Mouse (Mus musculus) embryonic facial prominence, embryonic 11.5 days (tissue): Measurements from ENCODE around the gene Dgcr6. TPM values are rescaled to one million over a fixed set of nuclear protein-coding genes. Genes with fewer than 3 reads are reported as not detected.

Experiments
- ATAC-seq: fragments of 200-750 bp; cut with Nextera tagmentation; replicated peaks from 2 replicates; pipeline ENCODE4 v1.8.0; 2017; ENCODE audit warnings: low read depth; ENCODE audit not compliant: insufficient number of reproducible peaks, low FRiP score, low TSS enrichment
- DNase-seq: peaks from one replicate; pipeline ENCODE4 v3.0.0-alpha.2; 2015; ENCODE audit warnings: low spot score
- H3K27ac ChIP-seq: fragments of 300-500 bp; sonication (generic); replicated peaks from 2 replicates; pipeline ENCODE4 v1.5.1; 2014; ENCODE audit warnings: mild to moderate bottlenecking, low read depth, low read length, control low read depth
- H3K27me3 ChIP-seq: fragments of 300-500 bp; sonication (generic); 2 replicates; pipeline ENCODE4 v1.6.1; 2014; ENCODE audit warnings: mild to moderate bottlenecking, low read length, moderate library complexity, mixed read lengths; ENCODE audit not compliant: control insufficient read depth, insufficient read depth
- H3K36me3 ChIP-seq: fragments of 300-500 bp; sonication (generic); replicated peaks from 2 replicates; pipeline ENCODE4 v1.6.1; 2014; ENCODE audit warnings: low read depth, mild to moderate bottlenecking, low read length, moderate library complexity, mixed read lengths; ENCODE audit not compliant: control insufficient read depth, insufficient read depth
- H3K4me1 ChIP-seq: fragments of 300-500 bp; sonication (generic); 2 replicates; pipeline ENCODE4 v1.6.1; 2014; ENCODE audit warnings: low read length, mixed read lengths; ENCODE audit not compliant: control insufficient read depth, insufficient read depth
- H3K4me2 ChIP-seq: fragments of 300-500 bp; sonication (generic); 2 replicates; pipeline ENCODE4 v1.6.1; 2014; ENCODE audit warnings: low read depth, mild to moderate bottlenecking, control low read depth, low read length, moderate library complexity
- H3K4me3 ChIP-seq: fragments of 300-500 bp; sonication (generic); 2 replicates; pipeline ENCODE4 v1.5.1; 2014; ENCODE audit warnings: low read depth, low read length, control low read depth
- H3K9ac ChIP-seq: fragments of 300-500 bp; sonication (generic); replicated peaks from 2 replicates; pipeline ENCODE4 v1.6.1; 2014; ENCODE audit warnings: mild to moderate bottlenecking, control low read depth, low read length
- H3K9me3 ChIP-seq: fragments of 300-500 bp; sonication (generic); replicated peaks from 2 replicates; pipeline ENCODE4 v1.6.1; 2016; ENCODE audit warnings: mild to moderate bottlenecking, low read length, inconsistent platforms, mixed read lengths; ENCODE audit not compliant: control insufficient read depth
- WGBS: fragments of 180-500 bp; shearing (Covaris S2); extraction: QIAGEN DNeasy Blood & Tissue Kit; methylation state at CpG from one replicate; pipeline ENCODE4 v1.1.7; 2014; 5-methylcytosine and 5-hydroxymethylcytosine counted together
- polyA plus RNA-seq: library from polyadenylated mRNA; unstranded; fragments of >200 nt; fragmentation: Nextera tagmentation; extraction: Ambion mirVana; gene quantifications from 2 replicates; pipeline ENCODE4 v1.2.1, GENCODE M21; 2014

Dgcr6 gene
- polyA plus RNA-seq, 1 experiment from 2014 or later, result 118 TPM

GRCm38 (mm10) chr16:18111042-18111441, 58.4 kb downstream of the Dgcr6 start:
- no peak overlapping the region for H3K4me3 ChIP-seq
- no peak overlapping the region for H3K27ac ChIP-seq
- H3K27me3 ChIP-seq, result no peaks in the 10 kb centered on the region
- WGBS, result 82% methylated on average over 7 of the region's 7 CpGs
- no peak for DNase-seq
- H3K4me1 ChIP-seq, result no peaks in the 10 kb centered on the region
- H3K4me2 ChIP-seq, result no peak overlapping the region
- no peak for ATAC-seq
- no peak overlapping the region for H3K9ac ChIP-seq
- no peaks in the 10 kb centered on the region for H3K9me3 ChIP-seq
- H3K36me3 ChIP-seq, result no peaks in the 10 kb centered on the region

- Histone ChIP-seq H3K4me1 (no peaks in the 10 kb centered on the region), H3K9ac (no peak overlapping the region), H3K27me3 (no peaks in the 10 kb centered on the region), H3K27ac (no peak overlapping the region), H3K36me3 (no peaks in the 10 kb centered on the region), H3K9me3 (no peaks in the 10 kb centered on the region), H3K4me2 (no peak overlapping the region), H3K4me3 (no peak overlapping the region)
- no peak for DNase-seq
- ATAC-seq, result no peak
- 82% methylated on average over 4 of the region's 4 CpGs for WGBS
Measured at GRCm38 (mm10) chr16:18116467-18116866, 63.8 kb downstream of the Dgcr6 start.

DNA sequence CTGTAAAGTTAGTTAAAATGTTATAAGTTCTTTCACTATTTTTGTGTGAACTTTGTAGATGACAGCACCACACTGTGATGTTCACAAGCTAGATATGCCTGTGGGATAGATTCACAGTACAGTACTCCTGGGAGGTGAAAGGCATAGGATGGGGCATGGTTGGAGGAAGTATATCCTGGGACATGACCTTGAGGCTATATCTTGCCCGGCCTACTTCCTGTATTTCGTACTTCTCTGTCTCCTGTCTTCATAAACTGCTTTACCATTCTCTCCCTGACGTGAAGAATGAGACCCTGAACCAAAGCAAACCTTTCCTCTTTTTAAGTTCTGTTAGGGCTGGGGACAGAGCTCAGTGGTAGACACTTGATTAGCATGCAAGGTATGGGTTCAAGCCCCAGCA, 65.6 kb downstream of the Dgcr6 start:
- 77% methylated on average over 3 of the region's 3 CpGs for WGBS
- Histone ChIP-seq H3K4me1 (no peaks in the 10 kb centered on the region), H3K27ac (no peak overlapping the region), H3K9ac (no peak overlapping the region), H3K27me3 (no peaks in the 10 kb centered on the region), H3K4me3 (no peak overlapping the region), H3K4me2 (no peak overlapping the region), H3K36me3 (no peaks in the 10 kb centered on the region), H3K9me3 (no peaks in the 10 kb centered on the region)
- ATAC-seq (no peak), DNase-seq (no peak)

DNA sequence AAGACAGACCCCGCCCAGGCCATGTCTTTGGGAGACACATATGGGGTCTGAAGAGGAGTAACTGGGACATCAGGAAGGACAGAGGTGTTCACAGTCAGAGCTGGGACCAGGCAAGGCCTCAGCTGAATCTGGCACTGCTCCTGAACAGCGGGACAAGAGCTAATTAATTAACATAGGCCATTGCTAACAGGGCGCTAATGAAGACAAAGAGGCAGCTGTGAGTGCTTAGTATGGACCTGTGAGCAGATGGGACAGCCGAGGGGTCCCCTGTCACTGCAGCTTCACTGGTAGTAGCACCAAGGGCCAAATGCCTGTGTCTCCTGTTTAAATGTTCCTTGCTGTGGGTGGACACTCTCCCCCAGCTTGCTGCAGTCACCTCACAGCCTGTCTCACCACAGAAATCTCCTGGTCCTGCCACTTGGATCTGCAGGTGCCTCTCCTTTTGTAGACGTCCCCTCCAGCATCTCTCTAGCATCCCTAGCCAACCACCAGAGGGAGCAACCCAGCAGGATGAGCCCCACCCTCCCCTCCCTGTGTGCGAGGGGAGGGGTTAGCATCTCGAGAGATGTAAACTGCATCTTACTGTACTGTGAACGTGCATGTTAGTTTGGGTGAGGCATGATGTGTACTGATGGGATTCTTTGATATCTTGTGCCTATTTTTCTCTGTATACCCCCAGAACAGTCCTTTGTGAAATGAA, 66.5 kb downstream of the Dgcr6 start:
- peak; percentile 74 for DNase-seq
- H3K4me2 ChIP-seq, result no peak overlapping the region
- 30% methylated on average over 8 of the region's 8 CpGs for WGBS
- no peak for ATAC-seq
- H3K36me3 ChIP-seq, result no peaks in the 10 kb centered on the region
- no peak overlapping the region for H3K27ac ChIP-seq
- H3K4me1 ChIP-seq, result no peaks in the 10 kb centered on the region
- no peak overlapping the region for H3K9ac ChIP-seq
- H3K4me3 ChIP-seq, result no peak overlapping the region
- H3K27me3 ChIP-seq, result no peaks in the 10 kb centered on the region
- H3K9me3 ChIP-seq, result no peaks in the 10 kb centered on the region

Other genes with a start within 250 kb of the Dgcr6 start
- not detected in 2 replicates for gene B830017H08Rik, start 219.7 kb upstream of the Dgcr6 start, polyA plus RNA-seq
- 1.7 and 2.0 TPM in 2 replicates for gene Car15, start 214.5 kb upstream of the Dgcr6 start, polyA plus RNA-seq
- 0.14 and 0.20 TPM in 2 replicates for gene Gm20518, start 161.2 kb upstream of the Dgcr6 start, polyA plus RNA-seq
- gene Tssk1, start 158.6 kb upstream of the Dgcr6 start, polyA plus RNA-seq, result not detected in 2 replicates
- gene Dgcr2, start 154.3 kb upstream of the Dgcr6 start, polyA plus RNA-seq, result 68.8 and 76.6 TPM in 2 replicates
- gene Tssk2, start 154.2 kb upstream of the Dgcr6 start, polyA plus RNA-seq, result not detected in 2 replicates
- gene Ess2, start 141.5 kb upstream of the Dgcr6 start, polyA plus RNA-seq, result 38.4 and 40.3 TPM in 2 replicates
- 0.24 TPM in 1 of 2 replicates, not detected in the other for gene Gsc2, start 137.8 kb upstream of the Dgcr6 start, polyA plus RNA-seq
- gene Slc25a1, start 124.6 kb upstream of the Dgcr6 start, polyA plus RNA-seq, result 66.2 and 69.5 TPM in 2 replicates
- gene Vpreb2, start 72.4 kb upstream of the Dgcr6 start, polyA plus RNA-seq, result not detected in 2 replicates
- 10.4 and 11.0 TPM in 2 replicates for gene Prodh, start 37.3 kb downstream of the Dgcr6 start, polyA plus RNA-seq
- gene Rtn4r, start 74.8 kb downstream of the Dgcr6 start, polyA plus RNA-seq, result 1.1 and 1.7 TPM in 2 replicates
- gene Ccdc188, start 165.0 kb downstream of the Dgcr6 start, polyA plus RNA-seq, result not detected in 2 replicates
- gene Zdhhc8, start 182.3 kb downstream of the Dgcr6 start, polyA plus RNA-seq, result 9.3 and 11.6 TPM in 2 replicates
- 83.6 and 102 TPM in 2 replicates for gene Trmt2a, start 195.8 kb downstream of the Dgcr6 start, polyA plus RNA-seq
- gene Ranbp1, start 195.9 kb downstream of the Dgcr6 start, polyA plus RNA-seq, result 1,220 and 1,409 TPM in 2 replicates
- 0.94 and 2.7 TPM in 2 replicates for gene Gm49776, start 205.5 kb downstream of the Dgcr6 start, polyA plus RNA-seq
- 31.3 and 32.2 TPM in 2 replicates for gene Dgcr8, start 236.4 kb downstream of the Dgcr6 start, polyA plus RNA-seq